Mouse (Mus musculus): ENCODE data around the gene Qpct.

Qpct gene

DNA sequence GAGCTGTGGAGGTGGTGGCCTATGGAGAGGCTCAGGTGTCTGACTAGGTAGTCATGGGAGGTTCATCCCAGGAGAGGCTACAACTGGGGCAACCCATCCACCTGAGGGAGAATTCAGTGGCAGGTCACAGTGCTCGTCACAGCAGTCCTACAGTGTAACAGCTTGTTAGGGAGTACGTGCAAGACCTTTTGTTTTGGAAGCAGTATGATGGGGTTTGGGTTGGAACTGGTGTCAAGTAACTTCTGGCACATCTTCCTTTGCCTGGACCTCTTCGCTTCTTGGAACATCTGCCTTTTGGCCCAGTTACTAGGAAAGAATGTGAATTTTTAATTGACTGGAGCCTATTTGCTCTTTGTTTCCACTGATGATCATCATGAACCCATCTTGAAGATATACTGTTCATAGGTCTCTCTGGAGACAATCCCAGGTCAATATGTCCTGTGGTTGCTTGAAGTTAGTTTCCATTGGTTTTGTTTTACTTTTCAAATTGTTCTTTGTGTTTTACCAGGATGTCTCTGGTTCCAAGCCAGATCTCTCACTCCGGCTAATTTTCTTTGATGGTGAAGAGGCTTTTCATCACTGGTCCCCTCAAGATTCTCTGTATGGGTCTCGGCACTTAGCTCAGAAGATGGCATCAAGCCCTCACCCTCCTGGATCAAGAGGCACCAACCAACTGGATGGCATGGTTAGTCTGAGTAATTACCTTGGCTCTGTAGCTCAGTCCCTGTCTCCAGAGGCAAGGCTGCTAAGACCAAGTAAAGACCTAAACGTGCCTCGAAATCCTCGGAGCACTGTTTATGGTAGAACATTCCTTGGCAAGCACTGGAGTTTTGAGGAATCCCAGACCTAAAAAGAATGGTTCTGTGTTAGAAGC is 25.5 kb downstream of the Qpct start:
- peak; percentile 30 for DNase-seq

DNA sequence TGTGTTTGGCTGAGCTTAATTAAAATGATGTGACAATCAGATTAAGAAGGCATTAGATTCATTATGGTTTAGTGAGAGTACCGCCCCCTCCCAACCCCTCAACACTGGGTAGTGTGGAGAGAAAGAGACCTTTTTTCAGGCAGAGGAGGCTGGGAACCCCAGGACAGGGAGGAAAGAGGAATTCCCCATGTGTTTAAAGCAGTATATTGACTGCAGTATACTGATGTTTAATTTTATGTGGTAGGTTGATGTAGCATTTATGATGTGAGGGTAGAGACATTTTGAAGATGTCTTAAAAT is 26.1 kb downstream of the Qpct start:
- no peak for DNase-seq

DNA sequence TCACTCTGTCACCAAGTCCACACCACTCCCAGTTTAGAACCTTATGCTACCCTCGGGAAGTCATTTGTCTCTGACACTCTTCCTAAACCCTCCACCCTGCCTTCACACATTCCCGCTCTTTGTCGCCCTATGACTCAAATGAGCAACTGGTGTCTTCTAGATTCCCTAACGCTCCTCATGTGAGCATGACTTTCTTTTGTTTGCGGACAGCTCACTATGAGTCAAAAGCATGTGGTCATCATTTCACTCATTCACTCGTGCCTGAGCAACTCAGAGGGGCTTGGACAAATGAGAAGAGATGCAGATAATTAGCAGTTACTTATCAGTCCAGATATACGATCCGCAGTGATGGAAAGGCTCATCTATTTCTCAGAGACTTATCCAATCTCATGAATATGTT is 26.5 kb downstream of the Qpct start:
- DNase-seq = no peak

DNA sequence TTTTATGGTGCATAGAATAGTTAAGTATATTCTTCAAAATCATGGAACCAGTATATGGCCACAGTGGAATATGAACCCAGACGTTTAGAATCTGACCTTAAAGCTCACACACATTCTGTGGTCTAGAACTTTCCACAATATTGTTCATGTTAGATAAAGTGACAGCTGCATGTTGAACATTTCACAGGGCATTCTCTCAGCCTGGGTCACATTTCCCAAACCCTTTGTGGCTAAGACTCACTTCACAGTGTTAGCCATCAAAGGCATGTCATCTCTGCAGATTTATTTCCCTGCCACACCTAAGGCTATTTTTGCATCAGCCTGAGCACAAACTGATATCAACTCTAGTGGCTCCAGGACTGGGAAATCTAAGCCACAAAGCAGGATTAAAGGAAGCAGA is 40.0 kb downstream of the Qpct start:
- DNase-seq = no peak

DNA sequence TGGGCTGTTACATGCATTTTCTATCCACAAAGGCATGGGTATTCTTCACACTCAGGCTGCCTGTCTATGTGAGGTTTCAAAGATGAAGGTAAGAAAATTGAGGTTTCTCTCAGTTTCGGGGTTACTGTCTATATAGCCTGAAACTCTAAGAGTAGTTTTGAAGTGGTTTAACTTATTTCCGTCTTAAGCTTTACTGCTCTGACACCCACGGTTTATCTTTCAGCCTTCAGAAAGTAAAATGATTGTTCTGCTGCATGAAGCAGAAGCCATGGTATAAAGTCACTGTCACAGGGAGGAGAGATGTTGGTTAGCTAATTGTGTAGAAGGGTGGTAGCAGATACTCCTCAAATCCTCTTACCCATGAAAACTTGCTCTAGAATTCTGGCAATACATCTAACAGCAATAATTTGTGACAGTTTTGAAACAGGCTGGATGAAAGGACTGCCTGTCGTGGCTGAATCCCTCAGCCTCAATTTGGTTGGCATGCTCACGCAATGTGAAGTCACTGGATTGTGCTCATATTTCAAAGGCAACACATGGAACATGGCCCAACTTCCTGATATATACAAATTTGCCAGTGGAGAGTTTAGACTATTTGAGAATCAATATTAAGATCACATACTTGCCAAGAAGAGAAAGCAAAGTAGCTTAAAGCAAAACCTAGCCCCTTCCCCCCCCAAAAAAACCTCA is 41.7 kb downstream of the Qpct start:
- DNase-seq = no peak

DNA sequence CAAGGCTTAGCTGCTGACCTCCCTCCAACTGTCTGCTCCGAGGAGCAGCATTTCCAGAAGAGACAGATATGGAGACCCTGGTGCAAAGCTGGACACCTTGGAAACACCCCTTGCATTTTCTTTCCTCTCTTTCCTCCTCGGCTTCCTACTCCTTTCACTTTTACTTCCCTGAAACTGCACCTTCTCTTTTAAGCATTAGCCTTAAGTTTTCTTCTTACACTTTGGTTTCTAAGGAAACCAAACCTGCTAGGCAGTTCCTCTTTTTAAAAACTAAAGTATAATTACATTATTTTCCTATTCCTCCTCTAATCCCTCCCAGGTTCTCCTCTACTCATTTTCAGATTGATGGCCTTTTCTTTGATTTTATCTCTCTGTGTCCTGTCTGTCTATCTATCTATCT is 43.9 kb downstream of the Qpct start:
- DNase-seq = no peak

DNA sequence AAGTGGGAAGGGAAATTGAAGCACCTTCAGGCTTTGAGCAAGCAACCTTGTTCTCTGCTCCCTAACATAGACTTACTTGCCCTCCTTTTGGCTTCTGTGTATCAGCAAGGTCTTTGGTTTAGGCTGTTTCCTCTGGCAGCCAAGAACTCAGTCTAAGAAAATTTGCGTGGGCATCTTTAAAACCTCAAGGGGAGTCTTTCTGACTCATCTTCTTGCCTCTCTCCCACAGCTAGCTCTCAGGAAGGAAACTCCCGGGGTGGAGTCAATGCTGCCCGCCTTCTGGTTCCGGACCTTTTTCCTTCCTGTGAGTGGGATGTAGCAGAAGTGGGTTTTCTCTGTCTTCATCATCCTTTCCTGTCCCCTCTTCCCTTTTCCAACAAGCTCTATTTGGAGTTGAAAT is 48.2 kb downstream of the Qpct start:
- DNase-seq = no peak

DNA sequence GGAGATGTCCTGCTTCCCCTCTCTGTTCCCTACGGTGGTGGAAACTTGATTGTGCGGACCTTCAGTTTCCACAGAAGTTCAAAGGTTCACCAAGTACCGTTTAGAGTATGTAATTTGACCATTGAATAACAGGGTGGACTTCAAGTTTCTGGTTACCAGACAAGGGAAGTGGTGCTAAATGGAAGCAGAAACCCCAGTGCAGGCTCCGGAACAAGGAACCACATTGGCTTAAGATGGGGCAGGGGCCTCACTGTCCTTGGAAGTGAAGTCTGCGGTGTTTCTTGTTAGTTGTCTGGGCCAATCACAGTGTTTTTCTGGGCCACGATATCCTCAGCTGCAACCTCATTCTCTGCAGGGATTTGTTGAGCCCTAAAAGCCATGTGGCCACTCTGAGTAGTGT is 56.5 kb downstream of the Qpct start:
- no peak for DNase-seq

DNA sequence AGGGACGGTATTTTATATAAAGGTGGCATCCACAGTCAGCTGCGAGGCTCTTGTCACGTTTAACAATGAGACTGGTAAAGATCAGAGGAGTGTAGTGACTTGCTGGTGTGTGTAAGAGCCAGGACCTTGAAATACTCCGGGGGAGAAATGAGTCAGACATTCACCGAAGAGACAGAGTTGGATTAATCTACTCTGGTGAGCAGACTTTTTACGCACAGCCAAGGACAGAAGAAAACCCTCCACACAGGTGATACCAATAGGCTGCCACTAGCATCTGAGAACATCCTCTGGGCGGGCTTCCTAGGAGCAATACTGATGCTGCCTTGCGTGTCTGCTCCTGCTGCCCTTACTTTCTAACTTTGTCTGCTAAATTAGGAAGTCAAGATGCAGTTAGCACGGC is 57.9 kb downstream of the Qpct start:
- no peak for DNase-seq

DNA sequence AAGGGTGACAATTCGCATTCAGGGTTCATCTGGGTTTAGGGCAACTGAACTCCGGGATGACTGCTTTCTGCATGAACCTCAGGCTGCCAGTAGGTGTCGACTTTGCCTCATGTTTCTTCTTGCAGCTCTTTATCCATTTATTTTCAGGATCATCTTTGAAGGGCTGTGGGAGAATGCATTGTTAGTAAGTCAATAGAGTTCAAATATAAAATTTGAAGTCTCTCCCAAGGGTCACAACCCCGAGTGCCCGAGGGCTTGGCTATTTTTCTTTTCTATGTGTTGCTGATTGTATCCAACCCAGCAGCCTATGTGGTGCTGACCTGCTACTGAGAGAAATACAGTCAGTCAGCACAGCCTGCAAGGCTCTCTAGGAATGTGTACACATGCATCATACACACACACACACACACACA is 59.2 kb downstream of the Qpct start:
- peak; percentile 68 for DNase-seq

DNA sequence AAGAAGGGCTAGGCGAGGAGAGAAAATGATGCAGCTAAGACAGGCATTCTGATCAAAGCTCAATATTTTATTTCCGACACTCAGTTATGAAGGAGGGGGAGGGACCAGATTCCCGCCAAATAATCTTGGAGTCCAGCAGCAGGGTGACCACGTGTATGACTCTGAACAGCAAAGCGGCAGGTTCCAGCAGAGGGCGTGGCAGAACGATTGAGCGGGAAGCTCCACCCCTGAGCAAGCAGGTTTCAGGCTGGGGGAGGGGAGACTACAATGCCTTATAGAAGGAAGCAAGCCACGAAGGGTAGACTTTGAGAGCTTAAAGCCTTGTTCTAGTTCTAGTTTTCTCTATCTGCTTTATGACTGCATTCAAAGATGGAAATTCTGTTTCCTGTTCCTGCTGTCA is 63.5 kb downstream of the Qpct start:
- DNase-seq = peak; percentile 13

DNA sequence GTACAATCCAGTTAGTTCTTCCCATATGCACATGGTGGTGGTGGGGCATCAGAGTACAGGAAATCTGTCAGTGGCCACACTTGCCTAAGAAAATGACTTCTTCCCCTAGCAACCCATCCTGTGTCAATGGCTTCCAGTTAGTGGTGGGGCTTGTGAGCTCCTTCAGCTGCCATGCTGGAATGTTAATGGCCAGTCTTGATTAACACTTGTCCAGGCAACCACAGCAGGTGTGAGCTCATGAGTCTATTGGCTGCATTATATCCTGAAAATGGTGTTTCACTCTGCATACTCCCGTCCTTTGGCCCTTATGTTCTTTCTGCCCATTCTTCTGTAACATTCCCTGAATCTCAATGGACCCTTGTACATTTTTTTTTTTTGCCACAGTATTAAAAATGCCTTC is 67.4 kb downstream of the Qpct start:
- DNase-seq = no peak

DNA sequence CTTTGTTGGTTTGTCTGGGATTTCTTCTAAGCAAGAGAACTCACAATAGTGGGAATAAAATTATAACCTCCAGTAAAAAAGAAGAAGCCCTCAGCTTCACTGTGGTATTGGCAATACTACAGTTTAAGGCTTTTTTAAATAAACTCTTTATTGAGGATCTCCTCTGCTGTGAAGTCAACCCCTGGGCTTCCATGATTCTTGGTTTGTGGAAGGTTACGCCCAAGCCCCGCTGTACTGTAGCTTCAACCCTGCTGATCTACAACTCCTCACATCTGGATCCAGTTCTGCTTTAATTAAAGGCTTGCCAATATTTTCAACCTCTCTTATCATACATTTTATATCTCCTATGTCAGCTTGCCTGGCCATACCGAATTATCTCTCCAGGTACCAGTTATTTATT is 68.6 kb downstream of the Qpct start:
- DNase-seq = no peak

DNA sequence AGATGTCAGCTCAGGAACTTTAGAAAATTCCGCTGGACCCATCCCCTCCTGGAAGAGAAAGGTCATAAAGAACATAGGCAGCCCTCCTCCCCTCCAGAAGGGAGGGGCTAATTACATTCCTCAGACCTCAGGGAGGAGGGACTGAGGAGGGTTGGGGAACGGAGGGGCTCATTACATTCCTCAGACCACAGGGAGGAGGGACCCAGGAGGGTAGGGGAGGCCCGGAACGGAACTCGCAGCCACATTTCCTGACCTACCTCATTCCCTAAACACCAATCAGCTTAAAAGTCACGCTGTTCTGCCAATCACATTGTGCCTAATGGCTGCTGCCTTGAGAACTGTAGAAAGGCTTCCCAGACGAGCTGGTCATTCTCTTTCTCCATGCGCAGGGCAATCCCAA is 82.0 kb downstream of the Qpct start:
- DNase-seq = no peak

DNA sequence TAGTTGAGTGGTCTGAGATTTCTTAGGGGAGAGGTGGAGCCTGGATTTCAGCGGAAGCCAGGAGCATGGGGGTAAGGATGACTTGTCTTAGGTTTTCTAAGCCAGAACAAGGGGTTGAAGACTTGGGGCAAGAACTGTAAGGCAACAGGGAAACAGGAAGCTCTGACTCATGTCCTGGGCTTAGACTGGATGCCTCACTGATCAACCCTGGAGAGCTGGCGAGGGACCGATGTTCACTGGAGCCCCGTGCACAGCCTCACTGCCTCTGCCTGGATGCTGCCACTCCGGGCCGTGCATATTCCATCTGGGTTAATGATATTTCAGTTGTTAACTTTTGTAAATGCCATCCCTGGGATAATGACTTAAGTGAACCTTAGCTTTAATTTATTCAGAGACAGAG is 84.1 kb downstream of the Qpct start:
- DNase-seq = no peak

DNA sequence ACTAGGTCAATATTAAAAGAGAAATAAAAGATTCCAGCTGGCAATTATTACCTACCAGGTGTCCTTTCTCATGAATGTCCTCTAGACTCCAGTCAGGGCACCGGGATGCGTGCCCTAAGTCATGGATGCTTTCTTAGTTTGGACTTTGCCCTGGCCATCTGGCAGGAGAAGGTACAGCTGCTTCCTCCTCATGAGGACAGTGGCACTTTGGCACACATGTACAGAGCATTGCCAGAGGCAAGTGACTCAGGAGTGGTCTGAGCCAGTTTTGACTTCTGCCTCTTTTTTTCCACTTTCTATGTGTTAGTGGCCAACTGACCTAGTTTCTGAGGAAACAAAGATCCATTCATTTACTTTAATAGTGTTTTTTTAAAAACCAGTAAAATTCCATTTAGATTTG is 84.7 kb downstream of the Qpct start:
- DNase-seq = peak; percentile 46

Data from lung, postnatal 10 days (tissue).